Mouse (Mus musculus): Measurements from ENCODE around the gene Gm3233. TPM values are rescaled to one million over a fixed set of nuclear protein-coding genes. Genes with fewer than 3 reads are reported as not detected.
"Not testable (repeated sequence)": the region's sequence is repeated elsewhere in the genome, so short reads cannot be mapped to it uniquely, and the experiment has no call there.

Gm3233 gene
- polyA plus RNA-seq, 1 experiment from 2014 or later = not detected

DNA sequence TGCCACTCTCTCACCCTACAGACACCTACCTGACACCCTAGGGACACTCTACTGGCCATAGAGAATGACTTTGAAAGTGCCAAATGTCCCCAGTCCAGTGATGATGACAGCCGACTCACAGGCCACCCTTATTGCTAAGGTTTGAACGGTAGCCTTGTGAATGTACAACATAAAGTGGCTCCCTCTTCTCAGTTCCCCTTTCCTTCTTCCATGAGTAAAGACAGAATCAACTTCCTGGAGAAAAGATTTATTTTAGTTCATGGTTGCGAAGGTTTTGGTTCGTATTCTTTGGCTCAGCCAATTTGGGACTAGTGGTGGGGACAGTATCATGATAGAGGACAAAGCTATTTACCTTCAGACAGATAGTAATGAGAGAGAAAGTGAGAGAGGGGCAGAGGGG is 20.6 kb downstream of the Gm3233 start:
- 0 out of 2 replicates have a peak, but pooled peaks cover 5% of the 10 kb centered on the region for H3K9me3 ChIP-seq (ENCODE audit: low read depth, low read length)
- no peaks in the 10 kb centered on the region for H3K4me1 ChIP-seq (ENCODE audit: insufficient read depth)
- H3K9ac ChIP-seq = no peak overlapping the region
- H3K4me3 ChIP-seq (ENCODE audit: low read depth, low read length) = no peak overlapping the region
- no peak overlapping the region for H3K4me2 ChIP-seq
- H3K27me3 ChIP-seq (ENCODE audit: insufficient read depth, low read length) = no peaks in the 10 kb centered on the region
- H3K36me3 ChIP-seq (ENCODE audit: insufficient read depth) = no peaks in the 10 kb centered on the region
- no peak overlapping the region for H3K27ac ChIP-seq (ENCODE audit: low read depth)
- ATAC-seq (ENCODE audit: insufficient read depth) = no peak
- WGBS = 76% methylated on average over 4 of the region's 4 CpGs
- no peak for DNase-seq
- no peak for TF ChIP-seq CTCF (IDR thresholded peaks at IDR 0.05; ENCODE audit: low read depth)

DNA sequence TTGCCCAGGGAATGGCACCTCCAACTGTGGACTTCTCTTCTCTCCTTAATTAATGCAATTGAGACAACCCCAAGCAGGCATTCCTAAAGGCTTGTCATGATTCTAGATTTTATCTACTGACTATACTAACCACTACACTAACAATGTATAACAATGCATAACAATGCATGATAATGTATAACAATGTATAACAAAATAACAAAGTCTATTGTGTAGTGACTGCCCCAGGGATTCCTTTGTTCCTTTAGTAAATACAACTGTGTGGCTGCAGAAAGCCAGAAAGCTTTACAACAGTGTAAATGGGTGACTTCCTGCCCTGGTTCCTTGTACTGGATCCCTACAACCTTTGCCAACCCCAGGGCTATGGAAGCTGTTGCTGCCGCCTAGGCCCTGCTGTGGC is 23.6 kb downstream of the Gm3233 start:
- Histone ChIP-seq H3K4me1 (ENCODE audit: insufficient read depth) (no peaks in the 10 kb centered on the region), H3K4me3 (ENCODE audit: low read depth, low read length) (no peak overlapping the region), H3K9ac (no peak overlapping the region), H3K36me3 (ENCODE audit: insufficient read depth) (no peaks in the 10 kb centered on the region), H3K27ac (ENCODE audit: low read depth) (no peak overlapping the region), H3K9me3 (ENCODE audit: low read depth, low read length) (0 out of 2 replicates have a peak, but pooled peaks cover 5% of the 10 kb centered on the region), H3K4me2 (no peak overlapping the region), H3K27me3 (ENCODE audit: insufficient read depth, low read length) (no peaks in the 10 kb centered on the region)
- 87% methylated on average over 1 of the region's 1 CpGs for WGBS
- DNase-seq (no peak), ATAC-seq (ENCODE audit: insufficient read depth) (no peak)
- no peak for TF ChIP-seq CTCF (IDR thresholded peaks at IDR 0.05; ENCODE audit: low read depth)

DNA sequence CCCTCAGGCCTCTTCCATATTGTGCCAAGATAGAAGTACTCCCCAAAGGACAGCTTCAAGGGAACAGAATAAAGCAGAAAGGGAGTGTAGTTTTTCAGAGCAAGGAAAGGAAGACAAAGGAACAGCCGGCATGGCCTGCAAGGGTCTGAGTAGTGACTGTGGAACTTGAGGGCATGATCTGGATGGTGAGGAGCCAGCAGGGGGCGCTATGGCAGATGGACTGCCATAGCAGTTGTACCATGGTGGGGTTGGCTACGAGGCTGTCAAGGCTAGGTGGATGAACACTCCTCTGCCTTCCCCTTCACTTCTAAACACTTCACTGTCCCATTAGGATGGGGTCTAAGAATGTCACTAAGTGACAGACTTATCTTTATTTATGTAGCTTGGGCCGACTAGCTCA is 30.2 kb downstream of the Gm3233 start:
- Histone ChIP-seq H3K27me3 (ENCODE audit: insufficient read depth, low read length) (no peaks in the 10 kb centered on the region), H3K9ac (no peak overlapping the region), H3K4me1 (ENCODE audit: insufficient read depth) (no peaks in the 10 kb centered on the region), H3K4me2 (no peak overlapping the region), H3K27ac (ENCODE audit: low read depth) (no peak overlapping the region), H3K4me3 (ENCODE audit: low read depth, low read length) (no peak overlapping the region), H3K9me3 (ENCODE audit: low read depth, low read length) (no peaks in the 10 kb centered on the region), H3K36me3 (ENCODE audit: insufficient read depth) (no peaks in the 10 kb centered on the region)
- WGBS = 46% methylated on average over 4 of the region's 4 CpGs
- no peak for ATAC-seq (ENCODE audit: insufficient read depth)
- peak; percentile 17 for DNase-seq
- TF ChIP-seq CTCF (IDR thresholded peaks at IDR 0.05; ENCODE audit: low read depth) = peak; percentile 48

DNA sequence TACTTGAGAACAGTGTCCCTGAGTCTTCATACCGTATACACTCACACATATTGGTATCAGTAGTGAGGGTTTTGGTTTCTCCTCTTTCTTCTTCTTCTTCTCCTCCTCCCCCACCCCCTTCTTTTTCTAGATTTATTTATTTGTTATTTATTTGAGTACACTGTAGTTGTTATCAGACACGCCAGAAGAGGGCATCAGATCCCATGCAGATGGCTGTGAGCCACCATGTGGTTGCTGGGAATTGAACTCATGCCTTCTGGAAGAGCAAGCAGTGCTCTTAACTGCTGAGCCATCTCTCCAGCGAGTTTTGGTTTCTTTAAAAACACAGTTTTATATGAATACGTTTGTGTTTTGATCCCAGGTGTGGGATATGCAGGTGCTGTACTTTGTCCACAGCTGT is 31.2 kb downstream of the Gm3233 start:
- Histone ChIP-seq H3K4me3 (ENCODE audit: low read depth, low read length) (no peak overlapping the region), H3K27ac (ENCODE audit: low read depth) (no peak overlapping the region), H3K4me2 (no peak overlapping the region), H3K27me3 (ENCODE audit: insufficient read depth, low read length) (no peaks in the 10 kb centered on the region), H3K9ac (no peak overlapping the region), H3K36me3 (ENCODE audit: insufficient read depth) (no peaks in the 10 kb centered on the region), H3K9me3 (ENCODE audit: low read depth, low read length) (no peaks in the 10 kb centered on the region), H3K4me1 (ENCODE audit: insufficient read depth) (no peaks in the 10 kb centered on the region)
- WGBS = 57% methylated on average over 4 of the region's 4 CpGs
- no peak for TF ChIP-seq CTCF (IDR thresholded peaks at IDR 0.05; ENCODE audit: low read depth)
- DNase-seq (peak; percentile 2), ATAC-seq (ENCODE audit: insufficient read depth) (no peak)

DNA sequence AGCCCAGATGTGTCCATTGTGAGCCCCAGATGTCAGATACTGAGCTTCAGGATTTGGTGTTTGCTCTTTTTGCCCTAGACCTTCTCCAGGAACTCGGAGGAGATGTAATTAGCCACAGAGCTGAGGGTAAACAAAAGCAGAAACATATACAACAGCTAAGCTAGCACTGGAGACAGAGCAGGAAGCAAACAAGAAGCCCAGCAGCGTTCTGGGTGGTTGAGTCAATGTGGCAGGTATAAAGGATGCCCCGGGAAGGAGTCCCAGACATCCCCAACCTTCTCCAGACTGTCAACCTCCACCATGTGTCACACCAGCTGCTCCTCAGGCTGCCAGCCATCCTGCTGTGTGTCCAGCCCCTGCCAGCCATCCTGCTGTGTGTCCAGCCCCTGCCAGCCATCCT is 33.3 kb downstream of the Gm3233 start, which contains the start of gene Gm10100:
Gene Gm10100 (plus strand): TSS at position 301 of the 400 bp plus-strand sequence.
- 21% methylated on average over 3 of the region's 3 CpGs for WGBS
- Histone ChIP-seq H3K4me3 (ENCODE audit: low read depth, low read length) (no peak within 1 kb of the TSS), H3K9me3 (ENCODE audit: low read depth, low read length) (no peaks in the 10 kb centered on the region), H3K27me3 (ENCODE audit: insufficient read depth, low read length) (no peaks in the 10 kb centered on the region), H3K4me2 (no peak within 1 kb of the TSS), H3K36me3 (ENCODE audit: insufficient read depth) (no peaks in the 10 kb centered on the region), H3K27ac (ENCODE audit: low read depth) (no peak within 1 kb of the TSS), H3K4me1 (ENCODE audit: insufficient read depth) (no peaks in the 10 kb centered on the region), H3K9ac (no peak within 1 kb of the TSS)
- no peak for DNase-seq
- no peak for TF ChIP-seq CTCF (IDR thresholded peaks at IDR 0.05; ENCODE audit: low read depth)
- no peak for ATAC-seq (ENCODE audit: insufficient read depth)

DNA sequence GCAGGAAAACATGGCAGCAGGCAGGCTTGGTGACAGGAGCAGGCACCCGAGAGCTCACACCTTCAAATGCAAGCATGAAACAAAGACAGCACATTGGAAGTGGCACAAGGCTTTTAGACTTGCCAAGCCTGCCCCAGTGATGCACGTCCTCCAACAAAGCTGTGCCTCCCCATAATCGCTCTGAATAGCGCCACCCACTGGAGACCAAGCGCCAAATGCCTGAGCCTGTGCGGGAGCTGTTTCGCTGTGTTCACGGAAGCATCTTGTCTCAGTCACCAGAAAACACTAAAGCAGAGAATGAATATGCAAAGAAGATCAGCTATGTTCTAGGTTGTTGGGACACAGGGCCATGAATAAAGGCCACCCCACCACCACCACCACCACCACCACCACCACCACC is 34.6 kb downstream of the Gm3233 start:
- Histone ChIP-seq H3K4me3 (ENCODE audit: low read depth, low read length) (no peak overlapping the region), H3K9ac (no peak overlapping the region), H3K9me3 (ENCODE audit: low read depth, low read length) (peaks cover 4% of the 10 kb centered on the region), H3K27ac (ENCODE audit: low read depth) (no peak overlapping the region), H3K4me1 (ENCODE audit: insufficient read depth) (no peaks in the 10 kb centered on the region), H3K27me3 (ENCODE audit: insufficient read depth, low read length) (no peaks in the 10 kb centered on the region), H3K36me3 (ENCODE audit: insufficient read depth) (no peaks in the 10 kb centered on the region), H3K4me2 (no peak overlapping the region)
- TF ChIP-seq CTCF (IDR thresholded peaks at IDR 0.05; ENCODE audit: low read depth) = 0 out of 2 replicates have a peak, but pooled peaks have one; percentile 2
- WGBS = 73% methylated on average over 8 of the region's 8 CpGs
- DNase-seq (no peak), ATAC-seq (ENCODE audit: insufficient read depth) (no peak)

DNA sequence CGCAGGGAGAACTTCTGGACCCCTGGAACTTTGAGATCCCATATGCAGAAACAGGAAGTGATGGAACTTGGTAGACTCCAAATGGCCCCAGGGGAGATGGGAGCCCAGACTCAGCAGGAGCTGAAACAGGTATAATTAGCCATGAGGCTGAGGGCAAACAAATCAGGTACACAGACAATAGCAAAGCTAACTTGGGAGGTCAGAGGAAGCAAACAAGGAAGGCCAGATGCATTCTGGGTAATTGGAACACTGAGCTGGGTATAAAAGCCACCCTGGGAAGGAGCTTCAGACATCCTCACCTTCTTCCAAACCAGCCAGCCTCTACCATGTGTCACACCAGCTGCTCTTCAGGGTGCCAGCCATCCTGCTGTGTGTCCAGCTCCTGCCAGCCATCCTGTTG is 39.2 kb downstream of the Gm3233 start, which contains the start of gene Krtap12-1:
Gene Krtap12-1 (plus strand): TSS at position 301 of the 400 bp plus-strand sequence.
- H3K9me3 ChIP-seq (ENCODE audit: low read depth, low read length); H3K4me2 ChIP-seq; H3K9ac ChIP-seq; H3K27me3 ChIP-seq (ENCODE audit: insufficient read depth, low read length); H3K4me3 ChIP-seq (ENCODE audit: low read depth, low read length); H3K27ac ChIP-seq (ENCODE audit: low read depth); H3K36me3 ChIP-seq (ENCODE audit: insufficient read depth); H3K4me1 ChIP-seq (ENCODE audit: insufficient read depth); ATAC-seq (ENCODE audit: insufficient read depth); DNase-seq: not testable (repeated sequence)
- WGBS = 87% methylated on average over 1 of the region's 1 CpGs

DNA sequence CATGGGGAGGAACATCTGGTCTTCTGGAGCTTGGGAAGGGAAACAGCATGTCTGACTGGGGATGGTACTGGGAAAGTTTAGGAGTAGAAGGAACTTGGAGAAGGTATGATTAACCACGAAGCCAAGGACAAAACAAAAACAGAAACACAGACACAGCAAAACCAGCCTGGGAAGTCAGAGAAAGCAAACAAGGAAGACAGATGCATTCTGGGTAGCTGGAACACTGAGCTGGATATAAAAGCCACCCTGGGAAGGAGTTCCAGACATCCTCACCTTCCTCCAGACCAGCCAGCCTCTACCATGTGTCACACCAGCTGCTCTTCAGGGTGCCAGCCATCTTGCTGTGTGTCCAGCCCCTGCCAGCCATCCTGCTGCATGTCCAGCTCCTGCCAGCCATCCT is 44.0 kb downstream of the Gm3233 start, which contains the start of gene Gm10142:
Gene Gm10142 (plus strand): TSS at position 301 of the 400 bp plus-strand sequence.
- Histone ChIP-seq H3K27me3 (ENCODE audit: insufficient read depth, low read length) (no peaks in the 10 kb centered on the region), H3K36me3 (ENCODE audit: insufficient read depth) (no peaks in the 10 kb centered on the region), H3K4me2 (no peak within 1 kb of the TSS), H3K27ac (ENCODE audit: low read depth) (no peak within 1 kb of the TSS), H3K4me1 (ENCODE audit: insufficient read depth) (no peaks in the 10 kb centered on the region), H3K4me3 (ENCODE audit: low read depth, low read length) (no peak within 1 kb of the TSS), H3K9me3 (ENCODE audit: low read depth, low read length) (peaks cover 4% of the 10 kb centered on the region), H3K9ac (no peak within 1 kb of the TSS)
- no peak for TF ChIP-seq CTCF (IDR thresholded peaks at IDR 0.05; ENCODE audit: low read depth)
- ATAC-seq (ENCODE audit: insufficient read depth) (no peak), DNase-seq (no peak)
- WGBS = 80% methylated on average over 1 of the region's 1 CpGs

All from lung, embryonic 14.5 days (tissue).